Mouse (Mus musculus) hindbrain, postnatal 0 days (tissue): ENCODE data around the gene Pphln1. TPM values are rescaled to one million over a fixed set of nuclear protein-coding genes. Genes with fewer than 3 reads are reported as not detected.

Experiments used
- ATAC-seq: fragments of 200-750 bp; cut with Nextera tagmentation; 2 replicates; pipeline ENCODE4 v1.8.0; 2017; ENCODE audit warnings: mild to moderate bottlenecking, moderate TSS enrichment, moderate library complexity
- DNase-seq: peaks from one replicate; pipeline ENCODE4 v3.0.0-alpha.2; 2015; ENCODE audit warnings: low spot score
- H3K27ac ChIP-seq: fragments of 300-500 bp; sonication (generic); 2 replicates; pipeline ENCODE4 v1.5.1; 2014; ENCODE audit warnings: mild to moderate bottlenecking
- H3K27me3 ChIP-seq: fragments of 300-500 bp; sonication (generic); 2 replicates; pipeline ENCODE4 v1.6.1; 2014; ENCODE audit warnings: low read length, mixed read lengths; ENCODE audit not compliant: insufficient read depth
- H3K36me3 ChIP-seq: fragments of 300-500 bp; sonication (generic); 2 replicates; pipeline ENCODE4 v1.6.1; 2014; ENCODE audit warnings: low read length, mixed read lengths; ENCODE audit not compliant: insufficient read depth
- H3K4me1 ChIP-seq: fragments of 300-500 bp; sonication (generic); 2 replicates; pipeline ENCODE4 v1.6.1; 2014; ENCODE audit warnings: antibody characterized with exemption, low read length, mixed read lengths; ENCODE audit not compliant: insufficient read depth
- H3K4me2 ChIP-seq: fragments of 300-500 bp; sonication (generic); 2 replicates; pipeline ENCODE4 v1.6.1; 2014; ENCODE audit warnings: low read depth, mild to moderate bottlenecking, low read length, moderate library complexity, mixed read lengths
- H3K4me3 ChIP-seq: fragments of 300-500 bp; sonication (generic); 2 replicates; pipeline ENCODE4 v1.5.1; 2014; ENCODE audit warnings: low read length
- H3K9ac ChIP-seq: fragments of 300-500 bp; sonication (generic); replicated peaks from 2 replicates; pipeline ENCODE4 v1.6.1; 2014; ENCODE audit warnings: mild to moderate bottlenecking, low read length, moderate library complexity, mixed read lengths
- H3K9me3 ChIP-seq: fragments of 300-500 bp; sonication (generic); 2 replicates; pipeline ENCODE4 v1.6.1; 2016; ENCODE audit warnings: low read length, mixed read lengths
- CTCF ChIP-seq: IDR thresholded peaks from 2 replicates; pipeline ENCODE4 v1.5.1; 2016; ENCODE audit warnings: antibody characterized with exemption, control low read depth, low read depth
- WGBS: fragments of 180-500 bp; shearing (Covaris S2); extraction: QIAGEN DNeasy Blood & Tissue Kit; methylation state at CpG from one replicate; pipeline ENCODE4 v1.1.7; 2014; 5-methylcytosine and 5-hydroxymethylcytosine counted together
- polyA plus RNA-seq: library from polyadenylated mRNA; unstranded; fragments of >200 nt; fragmentation: Nextera tagmentation; extraction: Ambion mirVana; gene quantifications from 2 replicates; pipeline ENCODE4 v1.2.1, GENCODE M21; 2015
- total RNA-seq: library from RNA; depleted of rRNA; stranded (reverse); fragments of >200 nt; gene quantifications from 2 replicates; pipeline ENCODE4 v1.2.3, GENCODE M21; 2014; rRNA removed

Pphln1 gene
- total and polyA plus RNA-seq, 2 experiments from 2014 or later, result 36.3 to 38.0 TPM

DNA sequence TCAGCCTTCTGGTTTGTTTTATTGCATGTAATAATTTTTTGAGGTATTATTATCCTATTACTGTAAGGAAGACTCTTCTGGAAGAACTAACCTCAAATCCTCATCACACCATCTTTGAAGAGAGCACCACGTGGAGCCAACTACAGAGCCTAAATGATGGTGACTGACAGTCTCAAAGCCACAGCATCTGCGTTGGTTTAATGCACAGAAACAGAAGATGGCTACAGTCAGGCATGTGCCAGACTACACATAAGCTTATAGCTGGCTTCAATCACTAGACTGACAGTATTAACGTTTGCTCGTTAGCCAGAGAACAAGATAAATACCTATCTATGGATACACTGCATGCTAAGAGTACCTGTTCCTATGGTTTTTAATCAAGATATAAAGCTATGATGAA lies 138.0 kb downstream of the Pphln1 start:
- no peak for TF ChIP-seq CTCF
- Histone ChIP-seq H3K9ac (no peak overlapping the region), H3K27me3 (no peaks in the 10 kb centered on the region), H3K4me2 (no peak overlapping the region), H3K27ac (no peak overlapping the region), H3K4me3 (no peak overlapping the region), H3K4me1 (peaks cover 5% of the 10 kb centered on the region; the same call in 1 of the 2 replicates), H3K9me3 (no peaks in the 10 kb centered on the region), H3K36me3 (no peaks in the 10 kb centered on the region)
- WGBS, result 65% methylated on average over 4 of the region's 4 CpGs
- ATAC-seq, result no peak
- no peak for DNase-seq

DNA sequence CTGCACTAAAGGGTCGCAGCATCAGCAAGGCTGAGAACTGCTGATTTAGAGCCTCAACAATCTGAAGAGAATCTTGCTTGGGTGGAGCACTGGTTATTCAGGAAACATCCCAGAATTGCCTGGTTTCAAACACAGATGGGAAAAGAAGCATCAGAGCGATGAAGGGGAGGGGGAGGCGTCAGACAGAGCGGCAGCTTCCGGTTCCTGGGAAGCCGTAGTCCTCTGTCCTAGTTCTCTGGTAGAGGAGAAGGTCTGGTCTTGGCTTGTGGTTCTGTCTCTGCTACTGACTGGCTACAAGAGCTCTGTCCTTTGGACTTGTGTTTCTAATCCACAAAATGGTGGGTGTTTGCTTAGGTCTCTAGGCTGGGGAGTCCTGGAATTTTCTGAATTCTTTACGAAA lies 139.6 kb downstream of the Pphln1 start:
- WGBS, result 81% methylated on average over 7 of the region's 7 CpGs
- Histone ChIP-seq H3K4me1 (peaks cover 3% of the 10 kb centered on the region; the same call in 1 of the 2 replicates), H3K27ac (no peak overlapping the region), H3K4me3 (no peak overlapping the region), H3K27me3 (no peaks in the 10 kb centered on the region), H3K4me2 (no peak overlapping the region), H3K9ac (no peak overlapping the region), H3K36me3 (no peaks in the 10 kb centered on the region), H3K9me3 (no peaks in the 10 kb centered on the region)
- ATAC-seq (no peak), DNase-seq (no peak)
- no peak for TF ChIP-seq CTCF

DNA sequence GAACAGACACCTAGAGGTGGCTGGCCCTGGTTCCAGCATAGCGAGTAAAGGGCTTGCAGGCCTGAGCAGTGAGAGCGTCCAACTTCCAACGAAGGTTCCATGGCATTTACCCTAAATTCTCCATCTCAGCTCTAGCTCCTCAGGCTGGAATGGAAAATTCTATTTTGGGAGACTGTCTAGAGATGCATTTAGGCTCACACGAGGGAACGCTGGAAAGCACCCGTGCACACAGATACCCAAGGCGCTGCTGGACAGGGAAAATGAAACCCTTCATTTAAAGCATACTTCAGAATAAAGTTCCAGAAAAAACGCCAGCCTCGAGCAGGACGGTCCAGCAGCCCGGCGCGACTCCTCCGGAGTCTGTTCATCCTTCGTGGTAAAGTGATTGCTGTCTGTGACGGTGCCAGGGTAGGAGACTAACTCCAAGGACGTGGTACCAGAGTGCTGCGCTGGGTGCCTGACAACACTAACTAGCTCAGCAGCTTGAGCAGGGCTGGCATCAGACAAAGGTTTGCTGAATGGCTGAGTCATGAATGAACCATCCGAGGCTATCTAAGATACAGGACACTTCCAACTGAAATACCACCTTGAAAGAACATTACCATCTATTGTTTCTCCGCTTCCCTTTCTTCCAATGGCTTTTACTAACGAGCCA lies 140.5 kb downstream of the Pphln1 start:
- Histone ChIP-seq H3K4me1 (peaks cover 3% of the 10 kb centered on the region; the same call in 1 of the 2 replicates), H3K4me2 (no peak overlapping the region), H3K27ac (no peak overlapping the region), H3K4me3 (no peak overlapping the region), H3K36me3 (no peaks in the 10 kb centered on the region), H3K27me3 (no peaks in the 10 kb centered on the region), H3K9me3 (no peaks in the 10 kb centered on the region), H3K9ac (no peak overlapping the region)
- WGBS, result 82% methylated on average over 21 of the region's 21 CpGs
- no peak for DNase-seq
- no peak for TF ChIP-seq CTCF
- no peak for ATAC-seq

DNA sequence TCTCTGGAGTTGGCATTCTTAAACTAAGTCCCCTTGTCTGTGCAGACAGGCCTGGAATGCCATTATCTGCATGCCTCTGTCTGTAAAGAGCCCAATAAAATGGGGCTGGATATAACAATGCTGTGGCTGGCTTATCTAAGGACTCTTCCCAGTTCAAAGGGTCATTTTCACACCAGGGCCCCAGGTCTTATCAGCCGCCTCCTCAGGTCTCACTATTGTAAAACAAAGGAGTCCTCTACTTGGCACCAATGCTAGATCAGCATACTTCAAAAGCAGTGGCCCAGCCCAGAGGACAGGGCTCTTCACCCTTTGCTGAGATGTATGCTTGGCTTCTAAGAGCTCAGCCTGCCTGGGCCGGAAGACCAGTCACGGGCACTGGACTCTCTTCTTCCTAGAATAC lies 141.3 kb downstream of the Pphln1 start:
- peaks cover 3% of the 10 kb centered on the region; the same call in 1 of the 2 replicates for H3K4me1 ChIP-seq
- H3K4me2 ChIP-seq, result no peak overlapping the region
- DNase-seq (no peak), ATAC-seq (no peak)
- 78% methylated on average over 3 of the region's 3 CpGs for WGBS
- no peak for TF ChIP-seq CTCF
- H3K9ac ChIP-seq, result no peak overlapping the region
- H3K27ac ChIP-seq, result no peak overlapping the region
- H3K9me3 ChIP-seq, result no peaks in the 10 kb centered on the region
- H3K27me3 ChIP-seq, result no peaks in the 10 kb centered on the region
- no peak overlapping the region for H3K4me3 ChIP-seq
- no peaks in the 10 kb centered on the region for H3K36me3 ChIP-seq

Other genes starting within 250 kb of the Pphln1 start
- gene Gxylt1, start 123.2 kb upstream of the Pphln1 start, total RNA-seq, result 3.1 and 4.9 TPM in 2 replicates
- 3.9 and 4.0 TPM in 2 replicates for gene Gxylt1, start 123.2 kb upstream of the Pphln1 start, polyA plus RNA-seq
- 79.9 and 80.1 TPM in 2 replicates for gene Yaf2, start 61.4 kb upstream of the Pphln1 start, total RNA-seq
- 148 and 158 TPM in 2 replicates for gene Yaf2, start 61.4 kb upstream of the Pphln1 start, polyA plus RNA-seq
- gene Zcrb1, start within 50 bp of the Pphln1 start, total RNA-seq, result 27.8 and 42.9 TPM in 2 replicates
- 161 and 172 TPM in 2 replicates for gene Zcrb1, start within 50 bp of the Pphln1 start, polyA plus RNA-seq
- 14.5 and 17.1 TPM in 2 replicates for gene Prickle1, start 197.5 kb downstream of the Pphln1 start, total RNA-seq
- gene Prickle1, start 197.5 kb downstream of the Pphln1 start, polyA plus RNA-seq, result 16.0 and 16.2 TPM in 2 replicates